Mouse (Mus musculus): ENCODE measurements around the gene 1190005I06Rik.
"Not testable (repeated sequence)": the region's sequence is repeated elsewhere in the genome, so short reads cannot be mapped to it uniquely, and the experiment has no call there.

Gene 1190005I06Rik

DNA sequence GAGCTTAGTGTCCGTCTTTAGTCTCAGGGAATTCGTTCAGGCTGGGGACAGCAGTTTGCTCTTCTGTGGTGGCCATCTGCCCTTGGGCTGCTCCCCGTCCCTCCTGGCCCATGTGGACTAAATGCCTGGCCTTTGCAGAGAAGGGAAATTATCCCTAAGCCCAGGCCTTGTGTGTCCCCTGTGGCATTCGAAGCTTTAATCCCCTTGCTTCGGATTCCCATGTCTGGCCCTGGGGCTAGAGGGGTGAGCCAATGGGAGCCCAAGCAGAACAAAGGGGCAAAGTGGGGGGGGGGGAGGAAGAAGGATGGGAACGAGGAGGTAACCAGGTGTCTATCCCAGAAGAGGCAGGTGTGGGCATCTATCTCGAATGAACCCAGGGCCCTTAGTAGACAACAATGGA, at the start of gene 1190005I06Rik:
Gene 1190005I06Rik (minus strand): TSS at position 101 of the 400 bp plus-strand sequence.
- DNase-seq (ENCODE audit: low spot score in 2 of 2): no peak

DNA sequence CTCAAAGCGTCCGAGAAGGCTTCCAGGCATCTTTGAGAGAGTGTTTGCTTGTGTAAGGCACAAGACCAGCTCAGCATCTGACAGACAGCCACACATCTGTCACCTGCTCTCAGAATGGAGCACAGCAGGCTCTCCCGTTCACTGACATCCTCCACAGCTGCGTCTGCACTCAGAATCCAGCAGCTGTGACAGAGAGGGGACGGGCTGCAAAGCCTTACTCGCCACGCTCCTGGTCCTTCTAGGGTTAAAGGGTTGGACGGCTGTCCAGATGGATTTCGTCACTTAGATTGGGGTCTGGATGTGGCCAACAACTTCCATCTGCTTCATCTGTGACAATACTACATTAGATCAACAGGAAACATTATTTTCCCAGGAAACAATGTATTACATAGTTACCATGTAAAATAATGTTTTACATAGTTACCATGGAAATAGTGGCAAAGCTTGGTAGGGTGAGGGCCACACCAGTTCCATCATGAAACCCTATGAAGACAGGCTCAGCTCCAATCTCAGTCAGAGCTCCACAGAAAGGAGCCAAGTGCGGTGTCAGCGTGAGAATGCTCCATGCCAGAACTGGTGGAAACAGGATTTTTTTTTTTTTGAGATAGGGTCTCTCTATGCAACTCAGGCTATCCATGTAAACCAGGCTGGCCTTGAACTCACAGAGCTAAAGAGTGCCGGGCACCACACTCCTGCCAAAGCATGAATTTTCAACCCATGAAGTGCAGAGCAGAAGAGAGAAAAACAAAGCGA, 49.1 kb upstream of the 1190005I06Rik start:
- no peak for DNase-seq (ENCODE audit: low spot score in 2 of 2)

DNA sequence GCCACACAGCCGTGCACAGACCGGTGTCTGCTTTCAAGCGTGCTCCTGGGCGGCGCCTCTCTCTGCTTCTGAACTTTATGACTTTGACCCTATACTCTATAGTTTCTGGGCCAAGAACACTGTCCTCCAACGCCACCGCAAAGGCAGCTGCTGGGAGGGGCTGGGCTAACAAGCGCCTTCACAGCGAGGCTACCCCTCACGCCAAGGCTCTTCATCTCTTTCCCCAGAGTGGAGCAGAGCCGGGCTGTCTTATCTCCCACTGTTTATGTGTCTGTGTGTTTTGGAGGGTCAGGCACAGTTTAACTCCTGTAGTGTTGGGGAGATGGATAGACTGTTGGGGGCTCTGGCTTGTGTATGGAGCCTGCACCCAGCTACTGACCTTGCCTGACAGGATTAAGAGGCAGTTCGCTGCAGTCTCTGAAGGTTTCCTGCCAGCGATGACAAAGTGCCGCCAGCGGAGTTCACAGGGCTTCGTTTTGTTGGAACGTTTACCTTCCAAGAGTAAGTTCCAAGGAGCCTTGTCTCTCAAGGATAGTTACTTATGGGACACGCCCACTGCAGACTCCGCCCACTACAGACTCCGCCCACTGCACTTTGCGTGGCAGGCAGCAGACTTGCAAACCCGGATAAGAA, 46.5 kb upstream of the 1190005I06Rik start:
- no peak for DNase-seq (ENCODE audit: low spot score in 2 of 2)

- DNase-seq (ENCODE audit: low spot score in 2 of 2): no peak
Measured at GRCm38 (mm10) chr8:120692934-120693333, 45.5 kb upstream of the 1190005I06Rik start.

GRCm38 (mm10) chr8:120688511-120688910, 41.1 kb upstream of the 1190005I06Rik start:
- no peak for DNase-seq (ENCODE audit: low spot score in 2 of 2)

- DNase-seq (ENCODE audit: low spot score in 2 of 2): no peak
Measured at GRCm38 (mm10) chr8:120687786-120688185, 40.4 kb upstream of the 1190005I06Rik start.

DNA sequence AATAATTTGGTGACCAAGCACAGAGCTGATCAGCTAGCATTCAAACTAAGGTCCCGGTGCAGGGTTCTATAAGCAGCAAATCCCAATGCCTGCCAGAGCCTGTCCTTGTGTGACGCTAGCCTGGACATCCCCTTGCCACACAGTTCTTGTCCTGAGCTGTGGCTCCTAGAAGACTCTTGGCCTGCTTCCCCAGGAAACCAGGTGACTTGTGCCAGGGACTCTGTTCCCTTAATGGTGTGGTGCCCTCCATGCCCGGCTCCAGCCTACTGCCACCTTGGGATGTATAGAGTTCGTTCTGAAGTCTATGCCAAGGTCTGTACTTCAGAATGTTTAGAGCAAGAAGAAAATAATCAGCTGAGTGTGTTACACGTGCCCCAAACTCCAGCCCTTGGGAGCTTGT, 39.1 kb upstream of the 1190005I06Rik start:
- DNase-seq (ENCODE audit: low spot score in 2 of 2): no peak

GRCm38 (mm10) chr8:120686051-120686450, 38.6 kb upstream of the 1190005I06Rik start:
- DNase-seq (ENCODE audit: low spot score in 2 of 2): no peak

- DNase-seq (ENCODE audit: low spot score in 2 of 2): no peak
Measured at GRCm38 (mm10) chr8:120685591-120685990, 38.2 kb upstream of the 1190005I06Rik start.

DNA sequence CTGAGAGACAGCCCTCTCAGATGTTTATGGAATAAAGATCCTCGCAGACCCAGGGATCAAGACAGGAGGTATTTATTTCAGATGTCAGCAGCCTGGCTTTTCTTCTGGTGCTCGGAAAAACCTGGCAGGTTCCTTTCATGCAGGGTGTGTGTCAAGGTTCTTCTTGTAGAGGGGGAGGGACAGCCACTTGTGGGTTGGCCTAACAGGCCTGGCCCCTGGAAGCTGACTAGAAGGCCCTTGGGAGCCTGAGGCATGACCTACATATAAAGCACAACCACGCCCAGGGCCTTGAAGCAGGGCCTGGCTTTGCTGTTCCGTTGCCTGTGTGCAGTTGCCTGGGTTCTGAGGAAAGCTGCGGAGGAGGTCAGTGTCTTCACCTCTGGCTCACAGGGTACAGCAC, 37.7 kb upstream of the 1190005I06Rik start:
- no peak for DNase-seq (ENCODE audit: low spot score in 2 of 2)

GRCm38 (mm10) chr8:120684082-120684481, 36.6 kb upstream of the 1190005I06Rik start:
- no peak for DNase-seq (ENCODE audit: low spot score in 2 of 2)

DNA sequence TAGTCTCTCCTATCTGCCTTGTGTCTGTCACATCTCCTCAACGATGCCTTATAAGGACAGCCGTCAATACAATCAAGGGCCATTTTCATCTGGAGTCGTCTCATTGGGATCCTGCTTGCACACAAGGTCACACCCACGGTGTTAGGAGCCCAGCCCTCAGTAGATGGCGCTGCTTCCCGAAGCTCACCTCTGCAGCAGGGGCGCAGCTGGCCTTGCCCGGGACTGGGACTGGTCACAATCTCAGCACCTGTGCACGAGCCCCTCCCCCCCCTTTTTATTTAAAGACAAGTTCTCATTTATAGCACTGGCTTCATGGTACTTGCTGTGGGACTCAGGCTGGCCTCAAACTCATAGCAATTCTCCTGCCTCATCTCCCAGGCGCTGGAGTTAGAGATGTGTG, 36.2 kb upstream of the 1190005I06Rik start:
- DNase-seq (ENCODE audit: low spot score in 2 of 2): no peak

DNA sequence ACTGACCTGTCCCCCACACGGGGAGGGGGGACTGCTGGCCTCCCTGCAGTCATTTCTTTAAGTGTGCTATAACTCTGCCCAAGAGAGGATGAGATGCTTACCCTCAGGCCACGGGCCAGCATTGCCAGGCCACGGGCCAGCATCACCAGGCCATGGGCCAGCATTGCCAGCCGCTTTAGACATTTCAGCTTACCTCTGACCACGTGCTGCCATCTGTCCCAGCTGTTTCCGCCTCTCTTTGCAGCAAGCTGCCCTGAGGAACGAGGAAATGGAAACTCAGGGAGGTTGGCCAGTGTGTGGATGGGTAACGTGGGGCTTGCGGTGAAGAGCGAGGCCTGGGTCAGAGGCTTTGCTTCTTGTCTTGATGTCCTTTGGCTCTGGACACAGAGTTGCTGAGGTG, 33.7 kb upstream of the 1190005I06Rik start:
- DNase-seq (ENCODE audit: low spot score in 2 of 2): no peak

- DNase-seq (ENCODE audit: low spot score in 2 of 2): not testable (repeated sequence)
Measured at GRCm38 (mm10) chr8:120680405-120680804, 33.0 kb upstream of the 1190005I06Rik start.

DNA sequence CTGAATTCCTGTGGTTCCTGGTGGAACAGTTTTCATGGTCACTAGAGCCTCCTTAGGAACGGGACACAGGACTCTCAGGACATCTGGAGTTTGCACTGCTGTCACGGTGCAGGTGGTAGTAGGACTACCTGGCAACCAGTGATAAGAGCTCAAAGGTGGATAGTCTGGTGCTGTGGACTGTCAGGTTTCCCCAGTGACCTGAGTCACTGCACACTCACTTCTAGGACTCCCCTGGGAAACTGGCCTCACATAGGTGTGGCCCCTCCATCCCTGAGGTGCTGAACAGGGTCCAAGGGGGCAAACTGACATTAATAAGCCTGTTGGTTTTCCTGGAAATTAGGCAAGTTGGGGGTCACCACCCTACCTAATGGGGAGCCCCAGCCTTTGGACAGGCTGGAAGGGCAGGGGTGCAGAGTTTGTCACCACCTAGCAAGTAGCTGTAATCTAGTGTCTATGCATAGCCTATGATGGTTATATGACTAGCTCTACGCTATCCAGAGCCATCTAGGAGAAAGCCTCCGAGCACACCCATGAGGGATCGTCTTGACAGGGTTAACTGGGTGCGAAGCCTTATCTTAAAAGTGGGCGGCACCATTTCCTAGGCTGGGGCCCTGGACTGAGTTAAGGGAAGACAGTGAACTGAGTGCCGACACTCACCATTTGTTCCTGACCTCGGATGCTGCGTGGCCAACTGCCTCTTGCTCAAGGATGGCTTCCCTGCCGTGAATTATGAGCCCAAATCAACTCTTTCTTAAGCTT, 32.4 kb upstream of the 1190005I06Rik start:
- no peak for DNase-seq (ENCODE audit: low spot score in 2 of 2)

- peak; percentile 66 to 83 for DNase-seq (ENCODE audit: low spot score in 2 of 2)
Measured at GRCm38 (mm10) chr8:120678447-120678846, 31.0 kb upstream of the 1190005I06Rik start.

DNA sequence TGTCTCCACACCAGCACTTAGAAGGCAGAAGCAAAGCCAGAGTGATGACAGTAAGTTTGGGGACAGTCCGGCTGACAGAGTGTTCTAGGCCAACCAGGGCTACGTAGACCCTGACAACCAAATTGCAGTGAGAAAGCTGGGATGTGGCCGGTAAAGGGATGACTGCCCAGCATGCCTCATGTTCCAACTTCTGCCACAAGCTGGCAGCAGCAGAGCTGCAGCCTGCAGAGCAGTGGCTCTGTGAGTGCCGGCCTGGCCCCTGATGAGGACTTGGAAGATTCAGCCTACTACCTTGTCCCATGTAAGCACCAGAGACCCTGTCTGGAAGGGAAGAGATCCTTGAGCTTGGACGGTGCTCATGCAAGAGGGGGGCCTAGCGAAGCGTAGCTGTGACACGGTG, 28.3 kb upstream of the 1190005I06Rik start:
- DNase-seq (ENCODE audit: low spot score in 2 of 2): no peak

DNA sequence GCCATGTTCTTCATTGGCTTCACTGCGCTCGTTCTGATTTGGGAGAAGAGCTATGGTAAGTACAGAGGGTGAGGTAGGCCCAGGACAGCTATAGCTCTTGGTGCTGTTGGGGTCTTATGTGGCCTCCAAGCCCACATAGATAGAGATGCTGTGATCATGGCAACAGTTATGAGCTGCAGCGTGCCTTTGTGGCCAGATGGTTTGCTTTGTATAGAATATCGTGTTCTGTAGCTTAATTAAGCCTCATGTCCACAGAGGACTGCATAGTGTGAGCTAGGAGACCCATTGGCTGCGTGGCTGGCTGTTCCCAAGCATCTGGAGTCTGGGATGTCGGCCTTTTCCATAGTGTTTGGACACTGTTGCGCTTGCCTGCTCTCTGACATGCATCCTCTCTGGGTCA, 25.9 kb upstream of the 1190005I06Rik start:
- DNase-seq (ENCODE audit: low spot score in 2 of 2): no peak

GRCm38 (mm10) chr8:120672626-120673229, 25.3 kb upstream of the 1190005I06Rik start:
- DNase-seq (ENCODE audit: low spot score in 2 of 2): no peak

- DNase-seq (ENCODE audit: low spot score in 2 of 2): no peak
Measured at GRCm38 (mm10) chr8:120671775-120672174, 24.3 kb upstream of the 1190005I06Rik start.

DNA sequence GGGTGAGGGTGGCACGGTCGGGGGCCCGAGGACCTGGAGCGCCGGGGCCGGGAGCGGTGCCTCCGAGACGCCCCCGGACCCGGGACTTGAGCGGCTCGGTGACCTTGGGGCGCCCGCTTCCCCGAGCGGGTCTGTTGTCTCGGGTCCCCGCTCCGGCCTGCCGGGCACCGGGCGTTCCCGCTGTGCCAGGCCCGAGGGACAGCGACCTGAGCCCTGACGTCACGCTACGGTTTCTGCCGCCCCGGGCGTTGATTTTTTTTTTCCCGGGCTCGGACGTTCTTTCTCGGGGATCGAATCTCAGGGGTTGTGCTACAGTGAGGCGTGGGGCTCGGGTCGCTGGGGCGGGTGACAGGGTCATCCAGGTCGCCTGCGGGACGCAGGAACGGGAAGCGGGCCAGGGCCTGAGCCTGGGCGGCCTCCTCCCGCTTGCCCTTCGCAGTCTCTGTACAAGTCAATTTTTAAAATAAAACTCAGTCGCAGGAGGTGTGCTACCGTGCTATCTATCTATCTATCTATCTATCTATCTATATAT, 21.0 kb upstream of the 1190005I06Rik start, which contains the start of gene Emc8:
Gene Emc8 (minus strand): TSS at position 200 of the 532 bp plus-strand sequence.
- DNase-seq (ENCODE audit: low spot score in 2 of 2): no peak

Measured in frontal cortex, postnatal 10 days (tissue).